ENCODE assay signal across 19 mouse cellular contexts in the genomic region with DNA sequence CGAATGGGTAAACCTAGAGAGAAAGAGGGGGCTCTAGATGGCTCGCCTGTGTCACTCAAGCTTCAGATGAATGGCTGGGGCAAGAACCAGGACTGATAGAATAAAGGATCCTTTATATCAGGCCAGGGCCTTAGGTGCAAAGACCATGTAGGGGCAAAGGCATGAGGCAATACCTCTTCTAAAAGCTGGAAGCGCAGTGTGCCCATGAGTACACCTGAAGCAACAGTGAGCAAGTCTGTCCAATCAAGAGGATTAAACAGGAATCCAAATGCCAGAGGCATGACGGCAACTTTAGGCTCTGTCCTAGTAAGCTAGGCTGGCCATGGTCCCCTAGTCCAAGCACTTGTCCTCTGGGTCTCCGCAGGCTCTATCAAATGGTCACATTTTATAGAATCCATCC.
"Had no signal": no experiment of that assay in that cellular context is flagged by ENCODE, and none has a peak within 500 bp of the region (broad histone marks: within the 10 kb centered on the region; RNA-seq: fewer than 3 reads in every experiment).

No protein-coding gene starts in this region.

- DNase-seq: lung, adult 18-20 months; lung, postnatal 14 days; lung, postnatal 36 days; midbrain, embryonic 14.5 days; right cerebral cortex, postnatal 14 days; thymus, adult 2 months; thymus, postnatal 25 days; thymus, postnatal 4 days had no signal

- H3K4me2 ChIP-seq: lung, embryonic 15.5 days; midbrain, embryonic 12.5 days; neural tube, embryonic 13.5 days; neural tube, embryonic 15.5 days; stomach, embryonic 15.5 days had no signal

- H3K27ac ChIP-seq: liver, embryonic 14.5 days; lung, embryonic 15.5 days; midbrain, embryonic 10.5 days; midbrain, embryonic 12.5 days; neural tube, embryonic 13.5 days; neural tube, embryonic 15.5 days; stomach, embryonic 15.5 days; stomach, postnatal 0 days had no signal

- H3K36me3 ChIP-seq: lung, embryonic 15.5 days; midbrain, embryonic 10.5 days; midbrain, embryonic 12.5 days; neural tube, embryonic 13.5 days; neural tube, embryonic 15.5 days; stomach, embryonic 15.5 days had no signal

- H3K9ac ChIP-seq: liver, embryonic 14.5 days; lung, embryonic 15.5 days; midbrain, embryonic 12.5 days; neural tube, embryonic 13.5 days; neural tube, embryonic 15.5 days; stomach, embryonic 15.5 days had no signal

- H3K4me1 ChIP-seq: midbrain, embryonic 12.5 days had no signal

- H3K9me3 ChIP-seq: lung, embryonic 15.5 days; midbrain, embryonic 10.5 days; midbrain, embryonic 12.5 days; neural tube, embryonic 13.5 days; neural tube, embryonic 15.5 days; stomach, embryonic 15.5 days had no signal

- ATAC-seq: lung, postnatal 0 days; midbrain, embryonic 16.5 days had no signal

- H3K27me3 ChIP-seq: lung, embryonic 15.5 days; midbrain, embryonic 12.5 days; neural tube, embryonic 13.5 days; neural tube, embryonic 15.5 days; stomach, embryonic 15.5 days had no signal

- H3K4me3 ChIP-seq: lung, embryonic 15.5 days; midbrain, embryonic 10.5 days; midbrain, embryonic 12.5 days; myocyte; neural tube, embryonic 13.5 days; neural tube, embryonic 15.5 days; stomach, embryonic 15.5 days had no signal
